Mouse (Mus musculus): ENCODE data around the gene Lhfp.

The Lhfp gene

DNA sequence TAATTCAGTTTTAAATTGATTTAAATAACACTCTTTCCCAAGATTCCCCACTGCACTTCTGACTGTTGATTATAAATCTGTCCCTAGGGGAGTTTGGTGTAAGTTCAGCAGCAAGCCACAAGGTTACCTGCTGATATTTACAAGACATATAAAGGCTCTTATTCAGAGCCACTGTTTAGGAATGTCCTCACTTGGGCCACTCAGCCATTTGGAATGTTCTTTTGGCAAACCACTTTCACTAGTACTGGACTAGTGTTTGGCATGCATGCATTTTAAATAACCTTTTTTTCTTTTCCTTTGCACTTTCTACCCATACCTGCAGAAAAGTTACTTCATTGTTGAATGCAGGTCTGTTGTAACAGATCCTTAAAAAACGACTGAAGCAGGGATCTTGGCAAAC, 109.8 kb downstream of the Lhfp start:
- DNase-seq (ENCODE audit: low read depth, low spot score) = no peak

GRCm38 (mm10) chr3:53151607-53152006, 110.3 kb downstream of the Lhfp start:
- DNase-seq (ENCODE audit: low read depth, low spot score) = no peak

DNA sequence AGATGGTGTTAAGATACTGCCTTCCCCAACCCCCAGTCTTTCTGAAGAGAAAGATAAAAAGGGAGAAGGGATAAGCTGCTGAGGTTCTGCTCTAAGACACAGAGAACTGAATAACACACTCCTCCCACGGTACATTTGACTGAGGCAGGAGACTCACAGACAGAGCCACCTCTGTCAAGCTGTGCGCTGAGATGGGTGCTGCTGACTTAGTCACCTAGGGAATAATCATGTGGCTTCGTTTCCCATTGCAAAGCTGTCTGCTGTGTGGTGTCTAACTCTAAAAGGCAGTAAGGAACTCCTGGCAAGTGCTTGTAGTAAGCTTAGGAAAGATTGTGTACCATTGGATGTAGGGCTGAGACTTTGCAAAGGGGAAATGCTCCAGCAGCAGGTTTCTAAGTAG, 120.6 kb downstream of the Lhfp start:
- DNase-seq (ENCODE audit: low read depth, low spot score) = no peak

DNA sequence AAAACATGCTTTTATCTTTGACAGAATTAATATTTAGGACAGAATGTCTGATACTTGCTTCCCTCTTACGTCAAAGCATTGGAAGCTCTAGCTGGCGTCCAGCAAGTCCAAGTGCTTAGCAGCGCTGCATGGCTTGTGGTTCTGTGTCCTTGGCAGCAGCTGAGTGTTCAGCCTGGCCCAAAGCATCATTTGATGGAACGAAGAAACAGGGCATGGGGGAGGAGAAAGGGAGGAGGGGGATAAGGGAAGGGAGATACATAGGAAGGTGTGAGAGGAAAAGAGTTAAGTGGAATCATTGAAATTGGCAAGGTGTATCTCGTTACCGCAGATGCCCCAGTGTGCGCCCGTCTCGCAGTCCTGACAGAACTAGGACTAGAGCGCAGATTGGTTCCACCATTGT, 124.0 kb downstream of the Lhfp start:
- DNase-seq (ENCODE audit: low read depth, low spot score) = no peak

GRCm38 (mm10) chr3:53166001-53166400, 124.7 kb downstream of the Lhfp start:
- no peak for DNase-seq (ENCODE audit: low read depth, low spot score)

DNA sequence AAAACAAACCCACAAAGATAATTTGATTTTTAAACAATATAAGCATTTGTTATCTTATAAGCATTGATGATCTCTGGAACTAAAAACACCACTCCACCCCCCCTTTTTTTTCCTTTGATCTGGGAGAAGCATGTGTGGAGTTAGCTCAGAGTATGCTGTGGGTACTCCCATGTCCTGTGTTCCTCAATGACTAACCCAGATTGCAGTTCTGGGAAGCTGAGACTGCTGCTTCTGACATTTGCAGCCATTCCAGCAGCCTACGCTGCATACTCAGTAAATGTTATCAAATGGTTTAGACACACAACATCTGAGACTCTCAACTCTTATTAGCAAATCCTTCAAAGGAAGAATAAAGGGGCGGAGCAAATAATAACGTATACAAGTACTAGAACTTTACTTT, 128.2 kb downstream of the Lhfp start:
- DNase-seq (ENCODE audit: low read depth, low spot score) = no peak

- DNase-seq (ENCODE audit: low read depth, low spot score) = no peak
Measured at GRCm38 (mm10) chr3:53173310-53174063, 132.2 kb downstream of the Lhfp start.

- DNase-seq (ENCODE audit: low read depth, low spot score) = no peak
Measured at GRCm38 (mm10) chr3:53179936-53180335, 138.6 kb downstream of the Lhfp start.

GRCm38 (mm10) chr3:53185439-53185838, 144.1 kb downstream of the Lhfp start:
- DNase-seq (ENCODE audit: low read depth, low spot score) = no peak

DNA sequence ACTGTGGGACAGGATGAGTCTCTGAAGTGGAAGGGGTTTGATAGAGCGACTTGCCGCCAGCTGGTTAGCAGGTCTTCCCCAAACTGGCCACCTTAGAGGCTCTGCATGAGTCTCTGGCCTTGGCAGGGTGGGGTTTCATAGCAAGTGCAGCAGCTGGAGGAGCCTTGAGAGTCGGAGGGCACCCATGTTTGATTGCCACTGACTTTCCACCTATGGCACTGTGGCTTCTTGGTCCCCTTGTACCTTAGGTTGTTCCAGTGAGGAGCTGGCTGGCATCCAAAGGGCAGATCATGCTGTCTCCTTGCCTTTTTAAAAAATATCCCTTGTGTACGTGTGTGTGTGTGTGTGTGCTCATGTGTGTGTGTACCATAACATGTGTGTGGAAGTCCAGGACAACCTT, 152.1 kb downstream of the Lhfp start:
- no peak for DNase-seq (ENCODE audit: low read depth, low spot score)

DNA sequence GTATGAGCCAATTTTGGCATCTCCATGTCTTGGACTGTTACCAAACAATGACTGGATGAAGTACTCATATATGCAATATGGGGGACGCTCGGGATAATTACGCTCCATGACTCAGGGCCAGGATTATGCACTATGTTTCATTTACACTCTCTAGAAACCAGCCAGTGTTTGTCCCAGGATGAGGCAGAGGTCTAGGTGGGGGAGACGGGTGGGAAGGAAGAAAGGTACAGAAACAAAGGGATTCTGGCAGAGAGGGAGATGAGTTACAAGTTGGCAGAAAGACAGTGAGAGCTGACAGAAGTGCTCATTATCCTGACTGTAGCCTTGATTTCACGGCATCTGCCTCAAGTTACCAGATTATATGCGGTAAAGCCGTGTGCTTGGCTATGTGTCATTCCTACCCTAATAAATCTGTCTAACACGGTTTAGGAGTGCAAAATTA, 154.4 kb downstream of the Lhfp start:
- DNase-seq (ENCODE audit: low read depth, low spot score) = no peak

DNA sequence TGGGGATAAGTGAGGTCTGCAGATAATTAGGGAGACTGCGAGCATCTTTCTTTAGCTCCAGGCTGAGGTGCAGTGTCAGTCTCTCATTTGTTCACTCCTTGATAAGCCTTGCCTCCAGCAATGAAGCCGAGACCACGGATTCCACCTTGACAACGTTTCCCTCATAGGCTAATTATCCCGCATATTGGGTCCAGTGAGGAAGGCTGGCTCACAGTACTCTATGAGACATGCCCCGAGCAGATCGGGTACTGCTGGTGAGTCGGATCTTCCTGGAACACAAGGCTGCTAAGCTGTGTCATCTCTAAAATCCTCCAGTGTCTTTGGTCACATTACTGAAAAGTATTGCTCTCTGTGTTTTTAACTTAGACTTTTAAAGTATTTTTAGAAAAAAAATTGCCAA, 158.8 kb downstream of the Lhfp start:
- no peak for DNase-seq (ENCODE audit: low read depth, low spot score)

DNA sequence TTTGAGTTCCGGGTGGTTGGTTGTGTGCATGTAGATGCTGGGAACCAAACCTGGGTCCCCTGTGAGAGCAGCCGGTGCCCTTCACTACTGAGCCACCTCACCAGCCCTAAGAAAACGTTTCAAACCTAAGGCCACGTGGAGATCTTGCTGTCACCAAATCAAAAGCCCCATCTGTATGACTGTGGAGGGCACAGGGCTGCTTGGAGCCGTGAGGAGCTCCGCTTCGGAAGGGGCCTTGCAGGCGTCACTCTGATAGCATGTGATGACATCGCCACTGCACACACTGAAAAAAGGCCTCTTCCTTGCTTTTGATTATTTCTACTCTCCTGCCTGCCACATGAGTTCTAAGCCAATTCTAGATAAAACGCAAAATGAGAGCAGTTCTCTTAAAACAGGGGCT, 159.5 kb downstream of the Lhfp start:
- no peak for DNase-seq (ENCODE audit: low read depth, low spot score)

DNA sequence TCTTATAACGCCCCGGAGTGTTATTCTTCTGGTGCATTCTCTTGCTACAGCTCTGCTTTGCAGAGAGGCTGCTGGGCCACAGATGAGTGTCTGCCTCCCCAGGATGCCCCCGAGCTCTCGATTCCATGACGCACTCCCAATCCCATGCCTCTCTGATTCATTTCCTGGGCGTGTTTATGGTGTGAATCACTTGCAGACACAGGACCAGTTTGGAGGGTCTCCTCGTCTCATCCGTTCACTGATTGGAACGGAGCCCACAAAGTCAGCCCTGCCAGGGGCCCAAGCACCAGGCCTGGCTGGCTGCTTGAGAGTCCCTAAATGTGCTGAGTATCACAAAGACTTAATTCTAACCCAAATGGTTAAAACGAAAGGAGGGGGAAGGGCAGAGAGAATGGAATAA, 160.3 kb downstream of the Lhfp start:
- DNase-seq (ENCODE audit: low read depth, low spot score) = no peak

- no peak for DNase-seq (ENCODE audit: low read depth, low spot score)
Measured at GRCm38 (mm10) chr3:53202184-53202583, 160.9 kb downstream of the Lhfp start.

- DNase-seq (ENCODE audit: low read depth, low spot score) = no peak
Measured at GRCm38 (mm10) chr3:53202698-53203097, 161.4 kb downstream of the Lhfp start.

DNA sequence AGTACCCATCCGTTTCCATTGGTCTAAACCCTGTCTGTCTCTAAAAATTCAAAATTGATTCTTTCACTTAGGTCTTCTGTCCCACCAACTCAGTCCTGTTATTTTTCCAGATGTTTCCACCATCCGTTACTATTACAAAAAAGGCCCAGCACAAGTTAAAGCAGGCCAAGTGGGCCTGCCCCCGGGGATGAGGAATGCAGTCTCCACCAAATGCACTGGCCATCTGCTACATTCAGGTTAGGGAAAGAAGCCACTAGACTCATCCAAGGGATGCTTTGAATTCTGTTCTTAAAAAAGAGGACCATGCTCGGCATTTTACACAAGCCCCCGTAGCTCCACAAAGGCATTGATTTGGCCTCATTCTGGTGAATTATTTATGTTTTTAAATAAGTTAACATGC, 162.3 kb downstream of the Lhfp start:
- no peak for DNase-seq (ENCODE audit: low read depth, low spot score)

GRCm38 (mm10) chr3:53204348-53204984, 163.1 kb downstream of the Lhfp start:
- no peak for DNase-seq (ENCODE audit: low read depth, low spot score)

GRCm38 (mm10) chr3:53204985-53205365, 163.6 kb downstream of the Lhfp start:
- no peak for DNase-seq (ENCODE audit: low read depth, low spot score)

- DNase-seq (ENCODE audit: low read depth, low spot score) = no peak
Measured at GRCm38 (mm10) chr3:53205706-53206105, 164.4 kb downstream of the Lhfp start.

DNA sequence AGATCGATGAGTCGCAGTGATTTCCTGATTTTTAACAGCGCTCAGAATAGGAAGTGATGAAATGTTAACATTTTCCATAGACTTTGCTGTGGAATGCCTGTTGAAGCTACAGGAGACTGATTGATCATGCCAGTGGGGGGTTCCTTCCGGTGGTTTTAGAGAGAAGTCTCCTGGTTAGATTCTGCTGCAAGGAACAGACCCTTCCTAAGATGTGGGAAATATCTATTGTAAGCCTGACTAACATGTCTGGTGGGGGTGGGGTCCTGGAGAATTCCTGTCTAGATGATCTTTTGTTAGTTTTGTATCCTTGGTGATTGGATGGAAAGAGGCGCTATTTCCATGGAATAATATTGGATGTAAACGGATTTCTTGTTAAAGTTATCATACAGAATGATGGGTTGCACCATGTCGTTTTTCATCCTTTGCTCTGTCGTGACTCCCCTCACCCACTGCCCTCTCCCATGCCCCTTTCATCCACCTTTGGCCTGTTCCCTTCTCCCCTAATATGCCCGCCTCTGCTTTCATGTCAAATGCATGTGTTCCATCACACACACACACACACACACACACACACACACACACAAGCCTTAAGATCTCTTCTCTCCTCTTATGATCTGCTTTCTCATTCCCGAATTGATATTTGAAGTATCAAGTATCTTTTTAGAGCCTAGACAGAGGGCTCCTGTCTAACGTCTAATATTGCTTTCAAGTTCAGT, 165.3 kb downstream of the Lhfp start:
- DNase-seq (ENCODE audit: low read depth, low spot score) = no peak

DNA sequence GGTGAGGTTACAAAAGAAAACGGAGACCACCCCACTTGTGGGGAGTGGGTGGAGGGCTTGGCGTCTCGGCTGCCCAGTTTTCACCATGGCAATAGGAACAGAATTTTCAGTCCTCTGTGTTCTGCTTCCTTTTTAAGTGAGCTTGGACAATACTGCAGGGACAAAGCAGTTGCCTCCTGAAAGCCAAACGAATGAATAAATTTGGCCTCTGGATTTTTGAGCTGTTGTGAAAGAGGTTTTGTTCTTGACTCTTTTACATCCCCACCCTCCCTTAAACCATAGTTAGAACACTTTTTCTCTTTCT, 165.8 kb downstream of the Lhfp start:
- no peak for DNase-seq (ENCODE audit: low read depth, low spot score)
